Mouse (Mus musculus): ENCODE measurements at regions not wholly inside any gene's neighbourhood (a gene's known extent, or its start where the extent isn't known, plus 50 kb on each side); places are given as distances from the start of the nearest gene placed in this dataset.

DNA sequence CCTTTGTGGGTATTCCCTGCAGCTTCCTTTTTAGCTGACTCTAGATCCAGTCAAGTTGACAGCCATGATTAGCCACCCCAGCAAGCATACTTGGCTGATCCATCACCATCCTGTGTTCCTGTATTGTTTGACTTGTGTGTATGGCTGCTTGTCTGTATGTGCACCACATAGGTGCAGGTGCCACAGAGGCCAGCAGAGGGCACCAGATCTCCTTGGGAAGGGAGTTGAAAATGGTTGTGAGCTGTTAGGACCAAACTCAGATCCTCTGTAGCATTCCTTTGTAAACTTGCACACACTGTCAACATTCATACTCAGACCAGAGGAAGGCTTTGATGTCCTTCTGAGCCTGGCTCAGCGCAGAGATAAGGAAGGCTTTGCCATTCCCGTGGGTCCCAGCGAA lies 169.0 kb upstream of the Sfswap start:
- peak; percentile 44 for TF ChIP-seq CTCF (IDR thresholded peaks at IDR 0.05; ENCODE audit: low read depth)
- WGBS = 90% methylated on average over 3 of the region's 3 CpGs
- Histone ChIP-seq H3K4me2 (replicated peaks; ENCODE audit: low read depth) (no peak overlapping the region), H3K36me3 (ENCODE audit: control insufficient read depth, insufficient read depth) (no peaks in the 10 kb centered on the region), H3K9me3 (ENCODE audit: control insufficient read depth) (no peaks in the 10 kb centered on the region), H3K27ac (ENCODE audit: low read depth, low read length) (no peak overlapping the region), H3K4me3 (ENCODE audit: low read depth, low read length) (no peak overlapping the region), H3K27me3 (replicated peaks; ENCODE audit: control insufficient read depth, insufficient read depth, low read length) (no peaks in the 10 kb centered on the region), H3K4me1 (replicated peaks; ENCODE audit: control insufficient read depth, insufficient read depth, low read length) (no peaks in the 10 kb centered on the region), H3K9ac (ENCODE audit: low read depth, low read length) (no peak overlapping the region)
- ATAC-seq = no peak

DNA sequence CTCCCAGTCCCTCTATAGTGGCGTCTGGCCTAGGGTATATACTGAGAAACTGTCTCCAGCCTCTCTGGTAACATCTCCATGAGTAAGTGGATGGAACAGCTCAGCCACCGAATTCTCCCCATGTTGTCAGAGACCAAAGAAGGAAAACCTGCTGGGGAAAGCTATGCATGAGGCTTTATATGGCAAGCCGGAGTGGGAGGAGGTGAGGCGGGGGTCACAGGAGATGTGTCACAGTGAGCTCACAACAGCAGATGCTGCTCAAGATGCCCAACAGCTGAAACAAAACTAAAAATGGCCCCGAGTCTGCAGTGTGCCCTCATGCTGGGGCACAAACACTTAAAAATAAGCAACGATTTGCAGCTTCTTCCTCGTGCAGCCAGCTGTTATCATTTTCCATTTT lies 162.5 kb upstream of the Sfswap start:
- no peak for ATAC-seq
- WGBS = 64% methylated on average over 7 of the region's 7 CpGs
- Histone ChIP-seq H3K4me2 (replicated peaks; ENCODE audit: low read depth) (no peak overlapping the region), H3K27ac (ENCODE audit: low read depth, low read length) (no peak overlapping the region), H3K9ac (ENCODE audit: low read depth, low read length) (no peak overlapping the region), H3K36me3 (ENCODE audit: control insufficient read depth, insufficient read depth) (no peaks in the 10 kb centered on the region), H3K4me3 (ENCODE audit: low read depth, low read length) (no peak overlapping the region), H3K9me3 (ENCODE audit: control insufficient read depth) (no peaks in the 10 kb centered on the region), H3K27me3 (replicated peaks; ENCODE audit: control insufficient read depth, insufficient read depth, low read length) (no peaks in the 10 kb centered on the region), H3K4me1 (replicated peaks; ENCODE audit: control insufficient read depth, insufficient read depth, low read length) (no peaks in the 10 kb centered on the region)
- no peak for TF ChIP-seq CTCF (IDR thresholded peaks at IDR 0.05; ENCODE audit: low read depth)

- Histone ChIP-seq H3K9ac (ENCODE audit: low read depth, low read length) (no peak overlapping the region), H3K27ac (ENCODE audit: low read depth, low read length) (no peak overlapping the region), H3K36me3 (ENCODE audit: control insufficient read depth, insufficient read depth) (no peaks in the 10 kb centered on the region), H3K4me1 (replicated peaks; ENCODE audit: control insufficient read depth, insufficient read depth, low read length) (no peaks in the 10 kb centered on the region), H3K27me3 (replicated peaks; ENCODE audit: control insufficient read depth, insufficient read depth, low read length) (no peaks in the 10 kb centered on the region), H3K4me2 (replicated peaks; ENCODE audit: low read depth) (no peak overlapping the region), H3K9me3 (ENCODE audit: control insufficient read depth) (no peaks in the 10 kb centered on the region), H3K4me3 (ENCODE audit: low read depth, low read length) (no peak overlapping the region)
- no peak for ATAC-seq
- TF ChIP-seq CTCF (IDR thresholded peaks at IDR 0.05; ENCODE audit: low read depth) = no peak
- 71% methylated on average over 12 of the region's 12 CpGs for WGBS
Observed at GRCm38 (mm10) chr5:129344038-129344437, 157.0 kb upstream of the Sfswap start.

- Histone ChIP-seq H3K9ac (ENCODE audit: low read depth, low read length) (no peak overlapping the region), H3K27ac (ENCODE audit: low read depth, low read length) (no peak overlapping the region), H3K4me1 (replicated peaks; ENCODE audit: control insufficient read depth, insufficient read depth, low read length) (no peaks in the 10 kb centered on the region), H3K36me3 (ENCODE audit: control insufficient read depth, insufficient read depth) (no peaks in the 10 kb centered on the region), H3K4me2 (replicated peaks; ENCODE audit: low read depth) (no peak overlapping the region), H3K27me3 (replicated peaks; ENCODE audit: control insufficient read depth, insufficient read depth, low read length) (no peaks in the 10 kb centered on the region), H3K9me3 (ENCODE audit: control insufficient read depth) (no peaks in the 10 kb centered on the region), H3K4me3 (ENCODE audit: low read depth, low read length) (no peak overlapping the region)
- 68% methylated on average over 12 of the region's 12 CpGs for WGBS
- no peak for ATAC-seq
- no peak for TF ChIP-seq CTCF (IDR thresholded peaks at IDR 0.05; ENCODE audit: low read depth)
Observed at GRCm38 (mm10) chr5:129350024-129350423, 151.0 kb upstream of the Sfswap start.

- 8% methylated on average over 9 of the region's 9 CpGs for WGBS
- no peaks in the 10 kb centered on the region for H3K27me3 ChIP-seq (replicated peaks; ENCODE audit: control insufficient read depth, insufficient read depth, low read length)
- ATAC-seq = no peak
- no peaks in the 10 kb centered on the region for H3K9me3 ChIP-seq (ENCODE audit: control insufficient read depth)
- no peak overlapping the region for H3K4me2 ChIP-seq (replicated peaks; ENCODE audit: low read depth)
- H3K9ac ChIP-seq (ENCODE audit: low read depth, low read length) = no peak overlapping the region
- no peak for TF ChIP-seq CTCF (IDR thresholded peaks at IDR 0.05; ENCODE audit: low read depth)
- no peaks in the 10 kb centered on the region for H3K4me1 ChIP-seq (replicated peaks; ENCODE audit: control insufficient read depth, insufficient read depth, low read length)
- H3K36me3 ChIP-seq (ENCODE audit: control insufficient read depth, insufficient read depth) = no peaks in the 10 kb centered on the region
- H3K4me3 ChIP-seq (ENCODE audit: low read depth, low read length) = no peak overlapping the region
- H3K27ac ChIP-seq (ENCODE audit: low read depth, low read length) = no peak overlapping the region
Observed at GRCm38 (mm10) chr5:129353549-129353948, 147.5 kb upstream of the Sfswap start.

GRCm38 (mm10) chr5:129354877-129355276 lies 146.1 kb upstream of the Sfswap start:
- TF ChIP-seq CTCF (IDR thresholded peaks at IDR 0.05; ENCODE audit: low read depth) = peak; percentile 24; the same call in 1 of the 2 replicates
- H3K4me1 ChIP-seq (replicated peaks; ENCODE audit: control insufficient read depth, insufficient read depth, low read length) = no peaks in the 10 kb centered on the region
- no peak for ATAC-seq
- no peak overlapping the region for H3K27ac ChIP-seq (ENCODE audit: low read depth, low read length)
- H3K4me2 ChIP-seq (replicated peaks; ENCODE audit: low read depth) = no peak overlapping the region
- no peak overlapping the region for H3K4me3 ChIP-seq (ENCODE audit: low read depth, low read length)
- no peaks in the 10 kb centered on the region for H3K27me3 ChIP-seq (replicated peaks; ENCODE audit: control insufficient read depth, insufficient read depth, low read length)
- WGBS = 79% methylated on average over 5 of the region's 5 CpGs
- no peaks in the 10 kb centered on the region for H3K9me3 ChIP-seq (ENCODE audit: control insufficient read depth)
- H3K9ac ChIP-seq (ENCODE audit: low read depth, low read length) = no peak overlapping the region
- no peaks in the 10 kb centered on the region for H3K36me3 ChIP-seq (ENCODE audit: control insufficient read depth, insufficient read depth)

DNA sequence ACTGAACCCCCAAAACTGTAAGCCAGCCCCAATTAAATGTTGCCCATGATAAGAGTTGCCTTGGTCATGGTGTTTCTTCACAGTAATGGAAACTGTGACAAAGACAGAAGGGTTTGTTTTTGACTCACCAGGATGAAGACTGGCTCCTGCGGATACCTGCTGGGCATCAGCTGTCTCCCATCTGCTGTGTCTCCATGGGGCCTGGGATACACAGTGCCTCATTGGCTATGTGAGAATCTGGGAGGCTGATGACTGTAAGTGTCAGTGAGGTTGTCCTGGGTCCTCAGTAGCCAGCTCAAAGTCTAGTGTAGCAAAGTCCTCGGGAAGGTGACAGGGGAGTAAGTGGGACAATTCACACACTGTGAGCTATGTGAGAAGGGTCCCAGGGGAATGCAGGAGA lies 139.5 kb upstream of the Sfswap start:
- Histone ChIP-seq H3K4me3 (ENCODE audit: low read depth, low read length) (no peak overlapping the region), H3K4me2 (replicated peaks; ENCODE audit: low read depth) (no peak overlapping the region), H3K4me1 (replicated peaks; ENCODE audit: control insufficient read depth, insufficient read depth, low read length) (no peaks in the 10 kb centered on the region), H3K36me3 (ENCODE audit: control insufficient read depth, insufficient read depth) (no peaks in the 10 kb centered on the region), H3K27ac (ENCODE audit: low read depth, low read length) (no peak overlapping the region), H3K27me3 (replicated peaks; ENCODE audit: control insufficient read depth, insufficient read depth, low read length) (no peaks in the 10 kb centered on the region), H3K9ac (ENCODE audit: low read depth, low read length) (no peak overlapping the region), H3K9me3 (ENCODE audit: control insufficient read depth) (no peaks in the 10 kb centered on the region)
- WGBS = 90% methylated on average over 2 of the region's 2 CpGs
- ATAC-seq = no peak
- TF ChIP-seq CTCF (IDR thresholded peaks at IDR 0.05; ENCODE audit: low read depth) = no peak

Measured in intestine, postnatal 0 days (tissue).